Mouse (Mus musculus) c-Kit-positive CD71-positive TER-119-positive erythroid progenitor cells, embryonic 14.5 days (primary cell): Measurements from ENCODE around the gene Gm29776.

ENCODE experiments used
- DNase-seq: peaks from one replicate; pipeline ENCODE4 v3.0.0-alpha.2; 2013; ENCODE audit warnings: low spot score

The Gm29776 gene

DNA sequence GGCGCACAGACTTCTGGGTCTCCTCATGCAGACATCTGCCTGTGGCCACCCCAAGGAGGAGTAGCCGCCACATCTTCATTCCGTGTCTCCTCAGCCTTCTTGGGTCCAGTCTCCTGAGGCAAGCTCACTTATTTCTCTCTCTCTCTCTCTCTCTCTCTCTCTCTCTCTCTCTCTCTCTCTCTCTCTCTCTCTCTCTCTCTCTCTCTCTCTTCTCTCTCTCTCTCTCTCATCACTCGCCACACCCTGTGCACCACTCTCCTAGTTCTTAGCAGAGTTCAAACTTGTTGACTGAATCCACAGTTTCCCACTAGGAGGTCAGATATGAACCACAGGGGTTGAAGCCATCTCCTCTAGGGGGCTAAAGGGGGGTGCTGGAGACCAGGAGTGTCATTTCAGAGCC lies at the start of gene Gm29776:
Gene Gm29776 (minus strand): TSS at position 101 of the 400 bp plus-strand sequence.
- no peak for DNase-seq

DNA sequence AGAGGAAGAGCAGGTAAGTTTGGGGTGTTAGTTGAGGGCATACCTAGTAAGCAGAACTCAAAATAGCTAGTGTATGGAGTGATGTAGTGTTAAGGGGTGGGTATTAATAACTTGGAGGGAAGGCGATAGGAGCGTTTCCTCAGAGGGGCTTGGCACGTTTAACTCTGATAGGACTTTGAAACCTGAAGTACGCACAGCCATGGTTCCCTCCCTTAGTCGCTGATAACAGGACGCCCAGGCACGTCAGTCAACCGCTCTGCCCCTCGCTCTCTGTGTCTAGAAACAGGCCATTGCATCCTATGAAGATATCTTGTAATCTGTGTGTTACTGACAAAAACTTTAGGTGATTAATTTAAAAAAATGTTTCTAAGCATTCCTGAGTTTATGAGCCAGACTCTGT lies 47.4 kb upstream of the Gm29776 start:
- DNase-seq: peak; percentile 12

DNA sequence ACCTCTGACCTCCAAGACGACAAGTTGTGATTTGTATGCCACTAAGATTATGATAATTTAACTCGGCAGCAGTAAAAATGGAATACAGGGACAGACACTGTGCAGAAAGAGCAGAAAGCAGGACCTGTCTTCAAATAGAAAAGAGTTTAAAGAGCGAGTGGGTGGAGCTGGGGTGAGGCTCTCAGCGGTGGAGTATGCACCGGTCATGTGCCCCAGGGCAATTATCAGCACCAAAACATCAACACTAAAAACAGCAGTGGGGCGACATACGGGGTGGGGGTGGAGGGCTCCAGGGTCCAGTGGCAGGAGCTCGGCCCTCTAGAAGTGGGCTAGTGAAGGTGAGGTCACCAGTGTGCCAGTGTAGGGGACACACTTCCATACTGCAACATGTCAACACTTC lies 45.8 kb upstream of the Gm29776 start:
- no peak for DNase-seq

DNA sequence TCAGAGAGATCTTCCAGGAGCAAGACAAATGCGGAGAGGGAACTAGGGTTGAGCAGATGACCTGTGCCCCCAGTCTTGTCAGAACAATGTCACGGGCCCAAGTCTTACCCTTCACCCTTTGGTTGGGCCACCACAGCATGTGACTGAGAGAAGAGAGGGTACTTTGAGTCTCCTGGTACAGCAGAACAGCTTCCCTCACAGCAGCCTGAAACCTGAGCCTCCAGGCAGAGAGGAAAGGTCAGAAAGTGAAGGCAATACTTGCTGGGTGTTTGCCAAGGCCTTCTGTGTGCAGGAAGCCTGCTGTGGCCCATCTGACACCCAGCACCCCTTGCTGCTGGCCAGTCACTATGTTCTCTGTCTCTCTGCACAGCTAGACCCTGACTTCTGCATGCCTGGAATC lies 43.7 kb upstream of the Gm29776 start:
- no peak for DNase-seq

DNA sequence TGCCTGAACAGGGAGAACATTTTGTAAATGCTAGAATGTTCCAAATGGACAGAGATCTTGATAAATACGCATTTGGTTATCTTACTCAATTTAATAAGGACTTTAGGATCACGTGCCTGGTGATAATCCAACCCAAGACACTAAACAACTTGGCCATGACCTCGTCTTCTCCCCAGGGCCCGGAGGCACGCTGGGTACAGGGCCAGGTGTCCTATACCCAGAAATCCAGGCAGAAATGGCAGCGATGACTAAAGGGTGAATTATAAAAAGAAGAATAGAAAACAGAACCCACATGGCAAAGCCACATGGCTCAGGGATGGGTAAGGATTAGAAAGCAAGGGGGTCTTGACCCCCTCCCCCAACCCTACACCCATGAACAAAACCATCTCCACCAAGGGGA lies 43.1 kb upstream of the Gm29776 start:
- no peak for DNase-seq

DNA sequence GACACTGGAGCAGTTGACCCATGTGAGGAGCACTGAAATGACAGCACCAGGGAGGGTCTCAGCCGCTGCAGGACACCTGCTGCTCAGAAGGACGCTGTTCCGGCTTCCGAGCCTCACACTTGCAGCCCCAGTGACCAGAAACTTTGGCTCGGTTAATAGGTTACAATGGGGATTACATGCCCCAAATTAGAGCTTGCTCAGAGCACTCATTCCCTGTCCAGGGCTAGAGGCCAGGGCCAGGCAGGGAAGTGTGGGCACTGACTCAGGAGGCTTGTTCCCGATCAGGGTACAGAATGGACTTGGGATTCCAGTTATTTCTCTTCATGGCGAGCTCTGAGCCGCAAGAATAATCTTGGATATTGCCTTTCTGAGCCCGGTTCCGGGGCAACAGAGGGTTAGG lies 39.0 kb upstream of the Gm29776 start:
- no peak for DNase-seq

DNA sequence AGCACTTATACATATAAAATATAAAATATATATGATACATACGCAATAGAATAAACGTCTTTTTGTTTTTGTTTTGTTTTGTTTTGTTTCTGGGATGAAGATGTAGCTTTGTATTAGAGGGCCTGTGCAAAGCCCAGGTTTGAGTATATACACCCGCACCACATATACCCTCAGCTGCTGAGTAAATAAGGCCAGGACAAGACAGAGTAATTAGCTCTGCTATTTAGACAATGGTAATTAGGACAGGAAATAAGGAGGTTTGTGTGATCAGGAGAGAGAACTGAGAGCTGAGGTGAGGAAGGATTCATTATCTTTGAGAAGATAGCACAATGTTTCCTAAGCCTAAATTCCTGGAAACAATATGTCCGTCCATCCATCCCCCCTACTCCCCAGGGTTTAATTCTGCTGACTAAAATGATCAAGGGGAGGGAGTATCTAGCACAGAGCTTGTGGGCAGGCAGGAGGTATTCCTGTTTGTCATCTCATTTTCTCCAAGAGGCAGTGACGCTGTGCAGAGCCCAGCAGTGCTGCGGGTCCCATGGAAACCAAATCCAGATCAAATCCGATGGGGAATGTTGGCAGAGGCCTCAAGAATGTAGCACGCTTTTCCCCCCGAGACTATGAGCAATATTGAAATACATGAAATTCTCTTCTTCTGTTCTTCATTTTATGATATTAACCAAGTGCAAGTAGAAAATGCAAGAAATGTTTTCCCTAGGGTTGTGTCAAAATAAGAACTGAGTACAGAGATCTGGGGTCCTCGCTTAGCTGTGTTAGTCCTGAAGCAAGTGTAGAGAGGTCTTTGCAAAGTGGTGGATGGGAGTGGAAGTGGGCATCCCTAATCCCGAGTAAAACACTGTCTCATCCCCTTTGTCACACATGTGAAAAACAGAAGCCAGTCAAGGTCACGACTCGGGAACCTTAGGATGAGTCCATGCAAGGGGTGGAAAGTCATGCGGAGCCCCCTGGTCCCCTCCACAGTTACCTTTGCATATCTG lies 38.2 kb upstream of the Gm29776 start:
- DNase-seq: no peak

DNA sequence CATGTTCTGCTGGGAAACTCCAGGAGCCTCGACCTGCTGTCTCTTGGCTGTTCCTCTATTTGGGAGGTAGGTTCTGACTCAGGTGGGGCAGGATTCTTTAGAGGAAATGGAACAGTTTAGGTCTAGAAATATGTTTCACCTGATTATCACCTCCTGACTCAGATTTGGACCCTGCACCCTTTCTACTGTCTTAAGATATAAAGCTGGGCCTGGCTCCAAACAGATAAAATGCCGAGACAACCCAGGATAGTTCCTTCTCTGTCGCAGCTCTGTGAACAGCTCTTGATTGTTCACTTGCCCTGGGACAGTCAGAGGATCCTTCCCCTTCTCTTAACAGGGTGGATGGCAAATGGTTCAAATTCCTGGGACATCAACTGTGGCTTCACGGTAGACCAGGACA lies 36.6 kb upstream of the Gm29776 start:
- DNase-seq: no peak

DNA sequence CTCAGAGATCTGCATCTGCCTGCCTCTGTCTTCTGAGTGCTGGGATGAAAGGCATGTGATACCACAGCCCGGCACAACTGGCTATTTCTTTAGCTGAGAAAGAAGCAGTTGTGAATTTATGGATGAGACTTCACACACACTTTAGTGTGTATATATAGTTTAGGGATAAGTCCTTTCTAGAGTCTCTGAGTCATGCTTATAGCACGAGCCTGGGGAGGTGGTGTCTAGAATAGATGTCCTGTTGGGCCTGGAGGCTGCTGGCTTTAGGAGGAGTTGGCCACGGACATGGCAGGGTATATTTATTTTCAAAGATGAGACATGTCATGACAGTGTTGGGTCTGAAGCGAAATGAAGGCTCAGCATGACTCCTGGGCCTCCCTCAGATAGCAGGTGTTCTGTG lies 35.4 kb upstream of the Gm29776 start:
- no peak for DNase-seq

DNA sequence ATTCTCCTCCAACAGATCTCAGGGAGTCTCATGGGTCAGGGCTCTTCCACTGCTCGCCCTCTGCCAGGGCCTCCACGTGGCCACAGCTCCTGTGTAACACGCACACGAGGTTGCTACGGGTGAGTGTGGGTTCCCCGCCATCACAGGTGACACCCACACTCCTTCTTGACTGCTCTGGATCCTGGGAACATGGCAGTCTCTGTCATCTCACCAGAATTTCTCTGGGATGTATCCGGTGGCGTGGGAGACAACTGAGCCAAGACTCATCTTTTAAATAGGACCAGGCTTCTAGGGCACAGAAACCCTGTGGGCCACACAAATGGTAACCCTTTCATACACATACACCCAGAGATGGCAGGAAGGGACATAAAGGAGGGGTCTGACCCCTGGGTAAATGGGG lies 33.6 kb upstream of the Gm29776 start:
- no peak for DNase-seq

DNA sequence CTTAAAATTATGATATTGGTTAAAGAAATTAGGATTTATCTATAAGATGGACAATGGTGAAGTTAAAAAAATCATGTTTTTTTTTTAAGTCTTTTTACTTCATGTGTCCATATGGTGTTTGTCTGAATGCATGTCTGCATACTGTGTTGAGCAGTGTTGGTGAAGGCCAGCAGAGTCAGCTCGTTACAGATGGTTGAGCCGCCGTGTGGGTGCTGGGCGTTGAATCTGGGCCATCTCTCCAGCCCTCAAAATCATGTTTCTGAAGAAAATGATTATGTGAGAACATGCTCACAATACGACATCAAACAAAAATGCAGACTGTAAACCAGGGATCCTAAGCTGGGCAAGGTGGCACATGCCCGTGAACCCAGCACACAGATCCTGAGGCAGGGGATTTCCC lies 31.7 kb upstream of the Gm29776 start:
- DNase-seq: no peak

DNA sequence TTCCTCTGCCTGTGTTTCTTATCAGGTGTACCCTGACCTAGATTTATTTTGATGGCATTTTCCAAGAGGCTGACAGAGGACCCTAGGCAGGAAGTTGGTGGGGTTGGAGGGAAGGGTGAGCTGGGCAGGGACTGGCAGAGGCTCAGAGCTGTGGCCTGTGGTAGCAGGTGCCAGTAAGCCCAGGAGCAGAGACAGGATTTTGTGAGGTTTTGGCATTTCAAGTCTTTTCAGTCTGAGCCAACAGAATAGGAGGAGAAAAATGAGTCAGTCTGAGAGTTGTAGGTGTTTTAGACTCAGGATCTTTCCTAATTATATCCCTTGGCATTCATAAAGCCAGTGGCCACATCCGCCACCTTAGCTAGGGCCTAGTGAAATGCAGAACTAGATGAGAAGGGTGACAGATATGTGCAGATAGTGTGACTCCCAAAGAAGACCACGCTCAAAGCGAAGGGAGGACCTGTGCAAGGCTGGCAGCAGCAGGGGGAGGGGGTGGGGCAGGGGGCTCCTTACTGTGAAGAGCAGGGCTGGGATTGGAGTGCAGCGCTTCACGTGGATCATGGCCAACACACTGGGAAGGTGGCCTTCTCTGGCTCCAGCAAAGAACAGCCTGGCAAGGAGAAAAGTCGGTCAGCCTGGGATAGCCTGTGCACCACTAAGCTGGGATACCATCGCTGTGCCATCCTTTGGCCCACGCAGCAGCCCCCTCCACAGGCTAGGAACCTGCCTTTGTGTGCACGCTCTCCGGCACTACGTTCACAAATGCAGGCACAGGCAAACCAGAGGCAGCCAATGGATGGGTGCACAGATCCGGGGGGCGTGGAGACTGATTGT lies 30.4 kb upstream of the Gm29776 start:
- no peak for DNase-seq

DNA sequence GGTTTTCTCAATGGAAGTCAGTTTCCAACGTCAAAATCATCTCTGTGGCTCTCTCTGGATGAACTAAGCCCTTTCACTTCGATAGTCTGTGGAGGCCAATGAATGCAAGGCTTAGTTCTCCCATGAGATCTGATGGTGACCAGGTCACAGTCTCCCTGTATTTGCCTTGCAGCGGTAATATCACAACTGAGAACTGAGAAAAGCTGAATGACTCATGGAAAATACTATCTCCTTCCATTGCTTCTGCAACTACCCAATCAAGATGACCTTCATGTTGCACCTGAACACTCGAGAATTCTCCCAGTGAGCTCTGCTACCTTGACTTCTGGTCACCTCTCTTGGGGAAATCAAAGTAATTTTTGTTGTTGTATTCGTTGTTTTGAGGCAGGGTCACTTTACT lies 28.9 kb upstream of the Gm29776 start:
- DNase-seq: no peak

DNA sequence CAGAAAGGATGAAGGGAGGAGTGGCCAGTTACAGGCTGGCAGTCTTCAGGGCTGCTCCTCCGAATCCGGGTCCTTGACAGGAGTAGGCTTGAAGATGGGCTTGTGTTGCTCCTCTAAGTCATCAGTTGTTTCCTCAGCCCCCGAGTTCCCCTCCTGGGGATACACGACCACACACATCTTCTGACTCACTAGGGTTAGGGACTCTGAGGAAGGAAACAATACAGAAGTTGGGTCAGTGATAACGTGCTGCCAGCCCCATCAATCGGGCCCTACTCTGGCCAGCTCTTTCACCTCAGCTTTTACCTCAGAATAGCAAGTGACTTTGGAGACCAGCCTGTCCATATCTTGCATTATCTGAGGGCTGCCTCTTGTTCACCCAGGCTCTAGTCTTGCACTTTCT lies 25.4 kb upstream of the Gm29776 start:
- DNase-seq: no peak

DNA sequence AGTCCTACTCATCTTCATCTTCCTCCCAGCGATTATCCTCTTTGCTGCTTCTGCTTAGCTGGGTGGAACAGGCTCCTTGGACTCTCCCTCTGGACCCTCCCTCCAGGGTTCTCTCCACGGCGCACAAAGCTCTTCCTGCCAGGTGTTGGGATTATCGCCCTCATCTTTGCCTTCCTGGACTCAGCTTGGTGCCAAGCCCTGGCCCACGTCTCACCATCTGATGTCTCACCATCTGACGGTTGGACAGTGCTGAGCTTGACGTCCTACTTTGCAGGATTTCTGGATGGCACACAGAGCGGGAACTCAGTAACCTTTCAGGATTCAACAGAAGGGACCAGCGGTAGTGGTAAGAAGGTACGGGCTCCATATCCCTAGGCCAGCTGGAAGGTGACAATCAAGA lies 23.1 kb upstream of the Gm29776 start:
- DNase-seq: no peak

DNA sequence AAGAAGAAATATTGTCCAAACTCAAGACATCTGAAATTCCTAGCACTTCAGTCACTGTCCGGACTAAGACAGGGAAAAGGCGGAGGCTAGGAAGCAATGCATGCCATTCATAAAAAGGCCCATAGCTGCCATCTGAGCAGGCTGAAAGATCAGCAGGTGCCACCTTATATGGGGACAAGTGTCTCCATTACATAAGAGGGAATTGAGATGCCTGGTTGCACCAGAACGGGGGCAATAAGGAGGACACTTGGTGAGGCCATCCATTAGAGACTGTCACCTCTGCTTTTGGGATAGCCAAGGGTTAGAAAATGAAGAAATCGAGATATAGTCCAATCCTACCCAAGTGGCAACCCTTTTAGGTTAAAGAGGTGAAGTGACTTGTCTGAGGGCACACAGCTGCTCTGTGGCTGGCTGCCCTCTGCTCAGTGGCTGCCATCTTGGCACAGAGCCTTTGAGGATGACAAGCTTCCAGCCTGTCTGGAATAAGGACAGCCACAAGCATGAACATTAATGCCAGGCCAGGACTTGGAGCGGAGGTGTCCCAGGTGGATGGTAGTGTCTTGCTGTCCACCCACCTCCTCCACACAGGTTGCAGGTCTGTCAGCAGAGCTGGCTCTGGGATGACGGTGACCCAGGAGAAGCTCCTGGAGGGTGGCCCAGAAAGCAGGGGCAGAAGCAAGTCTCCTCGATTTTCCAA lies 22.2 kb upstream of the Gm29776 start:
- no peak for DNase-seq

DNA sequence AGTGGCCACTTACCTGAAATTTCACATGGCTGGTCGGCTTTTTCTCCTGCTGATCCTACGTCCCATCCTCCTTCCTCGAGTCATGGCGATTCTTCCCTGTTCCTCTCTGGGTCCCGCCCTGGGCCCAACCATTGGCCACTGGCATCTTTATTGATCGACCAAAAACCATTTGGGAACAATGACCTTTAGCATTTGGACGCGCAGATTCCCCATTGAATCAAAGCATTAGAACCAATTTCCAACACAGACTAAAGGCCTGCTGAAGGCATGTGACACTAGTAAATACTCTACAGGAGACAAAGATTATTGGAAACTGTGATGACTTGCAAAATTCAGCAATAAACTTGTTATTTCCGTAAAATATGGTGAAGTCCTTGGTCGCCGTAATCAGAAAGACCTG lies 21.4 kb upstream of the Gm29776 start:
- no peak for DNase-seq

DNA sequence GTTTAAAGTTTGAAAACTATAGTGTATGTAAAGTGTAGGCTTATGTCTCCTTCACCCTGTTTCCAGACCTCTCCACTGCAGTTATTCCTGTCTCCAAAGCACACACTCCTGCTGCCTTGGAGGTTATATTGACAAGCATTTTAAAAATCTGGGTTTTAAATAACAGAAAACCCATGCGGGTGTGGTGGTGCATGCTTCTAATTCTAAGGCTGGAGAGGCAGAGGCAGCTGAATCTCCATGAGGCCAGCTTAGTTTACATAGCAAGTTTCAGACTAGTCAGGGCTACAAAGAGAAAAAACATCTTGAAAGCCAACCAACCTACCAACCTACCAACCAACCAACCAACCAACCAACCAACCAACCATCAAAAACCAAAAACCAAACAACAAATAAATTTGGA lies 16.8 kb upstream of the Gm29776 start:
- DNase-seq: no peak

DNA sequence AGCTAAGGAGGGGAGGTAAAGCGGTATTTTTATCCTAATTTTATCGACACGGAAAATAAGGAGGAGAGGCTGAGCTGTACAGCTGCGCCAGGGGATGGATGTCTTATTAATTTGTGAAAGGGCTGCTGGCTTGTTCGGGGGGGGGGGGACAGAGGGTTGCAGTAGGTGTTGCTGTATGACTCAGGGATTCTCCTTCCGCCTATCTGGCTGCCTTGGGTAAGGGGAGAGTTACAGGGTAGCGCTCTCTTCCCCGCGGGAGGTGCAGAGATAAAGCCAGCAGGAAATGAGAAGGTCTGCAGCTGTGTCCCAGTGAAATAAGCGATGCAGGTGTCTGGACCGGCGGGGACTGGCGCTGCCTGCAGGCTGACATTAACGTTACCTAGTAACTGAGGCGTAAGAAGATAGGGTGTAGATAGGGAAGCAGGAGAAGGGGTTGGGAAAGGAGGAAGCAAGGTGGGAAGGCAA lies 16.0 kb upstream of the Gm29776 start:
- DNase-seq: no peak

DNA sequence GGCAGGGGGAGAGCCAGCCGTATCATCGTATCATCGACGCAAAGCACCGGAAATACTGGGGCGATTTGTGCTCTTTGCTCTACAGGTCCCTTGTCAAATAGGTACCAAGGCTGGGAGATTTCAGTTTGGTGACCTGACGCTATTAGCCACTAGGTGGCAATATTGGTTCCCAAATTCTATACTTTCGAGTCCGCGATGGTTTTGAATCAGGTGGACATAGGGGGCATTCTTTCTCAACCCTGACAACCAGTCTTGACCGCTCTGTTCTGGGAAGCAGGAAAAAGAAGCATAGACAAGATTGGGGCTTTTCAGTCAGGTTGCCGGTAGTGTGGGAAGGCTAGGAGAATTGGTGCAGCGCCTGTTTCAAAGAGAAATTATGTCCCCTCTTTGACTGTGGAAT lies 15.5 kb upstream of the Gm29776 start:
- DNase-seq: peak; percentile 86

DNA sequence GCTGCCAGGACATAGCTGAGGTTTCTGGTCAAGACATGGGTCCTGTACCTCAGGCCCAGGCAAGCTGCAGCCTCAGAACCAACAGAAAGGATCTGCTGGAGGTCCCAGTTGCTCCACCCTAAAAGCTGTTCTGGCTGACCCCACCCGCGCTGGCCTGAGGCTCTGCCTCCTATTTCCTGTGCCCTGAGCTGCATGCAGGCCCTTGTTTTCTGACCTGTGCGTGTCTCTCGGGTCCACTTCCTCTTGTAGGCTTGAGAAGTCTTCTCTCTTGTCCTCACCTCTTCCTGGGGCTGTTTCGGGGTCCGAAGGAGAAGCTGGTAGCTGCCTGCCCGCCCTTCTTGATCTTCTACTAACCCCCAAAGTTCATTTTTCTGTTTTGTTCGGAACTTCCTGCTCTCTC lies 14.2 kb upstream of the Gm29776 start:
- DNase-seq: no peak

DNA sequence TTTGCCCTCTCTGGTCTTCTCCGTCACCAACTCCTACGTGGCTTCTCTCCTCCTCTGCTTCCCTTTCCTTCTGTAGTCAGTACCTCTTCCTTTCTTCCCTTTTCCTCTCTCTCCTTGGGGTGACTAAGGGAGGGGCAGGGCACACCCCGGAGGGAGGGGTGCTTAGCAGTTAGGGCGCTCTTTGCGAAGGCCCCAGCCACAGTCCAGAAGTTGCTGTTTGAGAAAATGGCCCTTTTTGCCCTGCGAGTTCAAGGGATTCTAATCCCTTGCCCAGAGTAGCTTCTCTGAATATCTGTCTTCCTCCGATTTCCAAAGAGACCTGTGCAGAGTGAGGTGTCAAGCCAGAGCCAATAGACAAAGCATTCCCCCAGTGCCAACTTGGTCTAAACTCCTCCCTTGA lies 13.4 kb upstream of the Gm29776 start, which contains the start of gene Cebpe:
Gene Cebpe (minus strand): TSS at position 101 of the 400 bp plus-strand sequence.
- no peak for DNase-seq
